Mouse (Mus musculus) induced T-regulatory cell, adult 2 months (primary cell): ENCODE data around the gene Itga4.

Experiments
- DNase-seq: peaks from one replicate; pipeline ENCODE4 v3.0.0-alpha.2; 2012; ENCODE audit warnings: low read depth

The Itga4 gene

GRCm38 (mm10) chr2:79352100-79352802 is 97.0 kb downstream of the Itga4 start:
- DNase-seq, result no peak

- no peak for DNase-seq
Observed at GRCm38 (mm10) chr2:79354773-79355172, 99.5 kb downstream of the Itga4 start.

GRCm38 (mm10) chr2:79357835-79358234 is 102.6 kb downstream of the Itga4 start:
- no peak for DNase-seq

- no peak for DNase-seq
Observed at GRCm38 (mm10) chr2:79362029-79362428, 106.8 kb downstream of the Itga4 start.

GRCm38 (mm10) chr2:79363920-79364319 is 108.7 kb downstream of the Itga4 start:
- DNase-seq, result no peak

GRCm38 (mm10) chr2:79367451-79368450 is 112.5 kb downstream of the Itga4 start:
- DNase-seq, result peak; percentile 56

GRCm38 (mm10) chr2:79368661-79369060 is 113.4 kb downstream of the Itga4 start:
- DNase-seq, result no peak

- no peak for DNase-seq
Observed at GRCm38 (mm10) chr2:79369061-79369524, 113.9 kb downstream of the Itga4 start.

- no peak for DNase-seq
Observed at GRCm38 (mm10) chr2:79369905-79370304, 114.7 kb downstream of the Itga4 start.

- DNase-seq, result peak; percentile 80
Observed at GRCm38 (mm10) chr2:79370711-79371312, 115.6 kb downstream of the Itga4 start.

- peak; percentile 61 for DNase-seq
Observed at GRCm38 (mm10) chr2:79371326-79372153, 116.3 kb downstream of the Itga4 start.

GRCm38 (mm10) chr2:79372154-79372467 is 116.9 kb downstream of the Itga4 start:
- DNase-seq, result no peak

GRCm38 (mm10) chr2:79372486-79373200 is 117.4 kb downstream of the Itga4 start:
- DNase-seq, result peak; percentile 60

- DNase-seq, result no peak
Observed at GRCm38 (mm10) chr2:79378346-79379086, 123.3 kb downstream of the Itga4 start.

GRCm38 (mm10) chr2:79379087-79380041 is 124.1 kb downstream of the Itga4 start:
- DNase-seq, result no peak
